Mouse (Mus musculus): ENCODE measurements around the gene Duox1. TPM values are rescaled to one million over a fixed set of nuclear protein-coding genes. Genes with fewer than 3 reads are reported as not detected.

Gene Duox1
- polyA plus RNA-seq, 1 experiment from 2014 or later, result not detected

- no peaks in the 10 kb centered on the region for H3K36me3 ChIP-seq (ENCODE audit: insufficient read depth, low read length)
- no peak for ATAC-seq (replicated peaks; ENCODE audit: low FRiP score, low read depth)
- 0 out of 2 replicates have a peak overlapping the region, but pooled peaks have one; percentile 2 for H3K4me3 ChIP-seq (replicated peaks; ENCODE audit: low read depth, low read length)
- 1% methylated on average over 35 of the region's 35 CpGs for WGBS
- no peak for DNase-seq (ENCODE audit: low spot score)
- H3K4me1 ChIP-seq (replicated peaks; ENCODE audit: insufficient read depth, low read length), result peaks cover 22% of the 10 kb centered on the region; the same call in 1 of the 2 replicates
- H3K9ac ChIP-seq (ENCODE audit: low read depth, low read length), result no peak overlapping the region
- H3K4me2 ChIP-seq (ENCODE audit: low read length), result peak overlapping the region; percentile 23
- H3K9me3 ChIP-seq (replicated peaks; ENCODE audit: low read length), result no peaks in the 10 kb centered on the region
- no peak overlapping the region for H3K27ac ChIP-seq
- TF ChIP-seq CTCF (IDR thresholded peaks at IDR 0.05; ENCODE audit: low read depth), result no peak
- H3K27me3 ChIP-seq (ENCODE audit: insufficient read depth, low read length), result peaks cover 70% of the 10 kb centered on the region
Measured at GRCm38 (mm10) chr2:122297271-122298095, 18.0 kb upstream of the Duox1 start.

GRCm38 (mm10) chr2:122298096-122298499 lies 17.4 kb upstream of the Duox1 start, which contains the start of gene Duox2:
TSS of gene Duox2 (minus strand) at chr2:122298449.
- no peak for DNase-seq (ENCODE audit: low spot score)
- 2% methylated on average over 13 of the region's 13 CpGs for WGBS
- Histone ChIP-seq H3K4me3 (replicated peaks; ENCODE audit: low read depth, low read length) (peak within 1 kb of the TSS; percentile 22), H3K27ac (no peak within 1 kb of the TSS), H3K9me3 (replicated peaks; ENCODE audit: low read length) (no peaks in the 10 kb centered on the region), H3K9ac (ENCODE audit: low read depth, low read length) (no peak within 1 kb of the TSS), H3K4me1 (replicated peaks; ENCODE audit: insufficient read depth, low read length) (peaks cover 22% of the 10 kb centered on the region; the same call in 1 of the 2 replicates), H3K4me2 (ENCODE audit: low read length) (peak within 1 kb of the TSS; percentile 49), H3K36me3 (ENCODE audit: insufficient read depth, low read length) (no peaks in the 10 kb centered on the region), H3K27me3 (ENCODE audit: insufficient read depth, low read length) (peaks cover 75% of the 10 kb centered on the region)
- ATAC-seq (replicated peaks; ENCODE audit: low FRiP score, low read depth), result no peak
- no peak for TF ChIP-seq CTCF (IDR thresholded peaks at IDR 0.05; ENCODE audit: low read depth)

- peak; percentile 34 for DNase-seq (ENCODE audit: low spot score)
- Histone ChIP-seq H3K9ac (ENCODE audit: low read depth, low read length) (no peak within 1 kb of the TSS), H3K36me3 (ENCODE audit: insufficient read depth, low read length) (no peaks in the 10 kb centered on the region), H3K27me3 (ENCODE audit: insufficient read depth, low read length) (peaks cover 77% of the 10 kb centered on the region), H3K4me2 (ENCODE audit: low read length) (peak within 1 kb of the TSS; percentile 49), H3K9me3 (replicated peaks; ENCODE audit: low read length) (no peaks in the 10 kb centered on the region), H3K4me1 (replicated peaks; ENCODE audit: insufficient read depth, low read length) (peaks cover 22% of the 10 kb centered on the region; the same call in 1 of the 2 replicates), H3K27ac (no peak within 1 kb of the TSS), H3K4me3 (replicated peaks; ENCODE audit: low read depth, low read length) (peak within 1 kb of the TSS; percentile 22)
- no peak for ATAC-seq (replicated peaks; ENCODE audit: low FRiP score, low read depth)
- no peak for TF ChIP-seq CTCF (IDR thresholded peaks at IDR 0.05; ENCODE audit: low read depth)
- 2% methylated on average over 43 of the region's 43 CpGs for WGBS
Measured at GRCm38 (mm10) chr2:122298596-122299490, 16.6 kb upstream of the Duox1 start, which contains the start of gene Duoxa2. TSS of gene Duoxa2 (plus strand) at chr2:122298900.

GRCm38 (mm10) chr2:122299911-122300655 lies 15.4 kb upstream of the Duox1 start:
- no peak for TF ChIP-seq CTCF (IDR thresholded peaks at IDR 0.05; ENCODE audit: low read depth)
- no peak overlapping the region for H3K4me3 ChIP-seq (replicated peaks; ENCODE audit: low read depth, low read length)
- 15% methylated on average over 14 of the region's 14 CpGs for WGBS
- no peak overlapping the region for H3K27ac ChIP-seq
- H3K9ac ChIP-seq (ENCODE audit: low read depth, low read length), result no peak overlapping the region
- ATAC-seq (replicated peaks; ENCODE audit: low FRiP score, low read depth) (no peak), DNase-seq (ENCODE audit: low spot score) (no peak)
- H3K9me3 ChIP-seq (replicated peaks; ENCODE audit: low read length), result no peaks in the 10 kb centered on the region
- no peaks in the 10 kb centered on the region for H3K36me3 ChIP-seq (ENCODE audit: insufficient read depth, low read length)
- H3K4me1 ChIP-seq (replicated peaks; ENCODE audit: insufficient read depth, low read length), result peaks cover 22% of the 10 kb centered on the region; the same call in 1 of the 2 replicates
- no peak overlapping the region for H3K4me2 ChIP-seq (ENCODE audit: low read length)
- H3K27me3 ChIP-seq (ENCODE audit: insufficient read depth, low read length), result peaks cover 66% of the 10 kb centered on the region

GRCm38 (mm10) chr2:122300656-122301020 lies 14.8 kb upstream of the Duox1 start:
- Histone ChIP-seq H3K27me3 (ENCODE audit: insufficient read depth, low read length) (peaks cover 61% of the 10 kb centered on the region), H3K4me1 (replicated peaks; ENCODE audit: insufficient read depth, low read length) (peaks cover 22% of the 10 kb centered on the region; the same call in 1 of the 2 replicates), H3K4me2 (ENCODE audit: low read length) (peak overlapping the region; percentile 50; the same call in 1 of the 2 replicates), H3K9me3 (replicated peaks; ENCODE audit: low read length) (no peaks in the 10 kb centered on the region), H3K36me3 (ENCODE audit: insufficient read depth, low read length) (no peaks in the 10 kb centered on the region), H3K9ac (ENCODE audit: low read depth, low read length) (no peak overlapping the region), H3K27ac (no peak overlapping the region), H3K4me3 (replicated peaks; ENCODE audit: low read depth, low read length) (peak overlapping the region; percentile 19)
- DNase-seq (ENCODE audit: low spot score), result no peak
- ATAC-seq (replicated peaks; ENCODE audit: low FRiP score, low read depth), result no peak
- 5% methylated on average over 14 of the region's 14 CpGs for WGBS
- no peak for TF ChIP-seq CTCF (IDR thresholded peaks at IDR 0.05; ENCODE audit: low read depth)

Data from kidney, postnatal 0 days (tissue).